Mouse (Mus musculus) midbrain, embryonic 16.5 days (tissue): ENCODE results near the gene Depdc1b. TPM values are rescaled to one million over a fixed set of nuclear protein-coding genes. Genes with fewer than 3 reads are reported as not detected.

Source experiments
- ATAC-seq: fragments of 200-750 bp; cut with Nextera tagmentation; 2 replicates; pipeline ENCODE4 v1.8.0; 2017; ENCODE audit warnings: moderate TSS enrichment
- H3K27ac ChIP-seq: fragments of 300-500 bp; sonication (generic); 2 replicates; pipeline ENCODE4 v1.5.1; 2014; ENCODE audit warnings: mild to moderate bottlenecking, low read length, mixed read lengths
- H3K27me3 ChIP-seq: fragments of 300-500 bp; sonication (generic); 2 replicates; pipeline ENCODE4 v1.6.1; 2014; ENCODE audit warnings: low read depth, low read length, mixed read lengths; ENCODE audit not compliant: control insufficient read depth, insufficient read depth
- H3K36me3 ChIP-seq: fragments of 300-500 bp; sonication (generic); 2 replicates; pipeline ENCODE4 v1.6.1; 2014; ENCODE audit warnings: mild to moderate bottlenecking, low read length, moderate library complexity, mixed read lengths; ENCODE audit not compliant: control insufficient read depth, insufficient read depth
- H3K4me1 ChIP-seq: fragments of 300-500 bp; sonication (generic); 2 replicates; pipeline ENCODE4 v1.6.1; 2014; ENCODE audit warnings: mild to moderate bottlenecking, low read length, mixed read lengths; ENCODE audit not compliant: control insufficient read depth, insufficient read depth
- H3K4me2 ChIP-seq: fragments of 300-500 bp; sonication (generic); 2 replicates; pipeline ENCODE4 v1.6.1; 2014; ENCODE audit warnings: mild to moderate bottlenecking, low read length, mixed read lengths
- H3K4me3 ChIP-seq: fragments of 300-500 bp; sonication (generic); 2 replicates; pipeline ENCODE4 v1.5.1; 2014; ENCODE audit warnings: low read depth, mild to moderate bottlenecking, low read length, moderate library complexity, mixed read lengths
- H3K9ac ChIP-seq: fragments of 300-500 bp; sonication (generic); 2 replicates; pipeline ENCODE4 v1.6.1; 2014; ENCODE audit warnings: low read depth, low read length, mixed read lengths
- H3K9me3 ChIP-seq: fragments of 300-500 bp; sonication (generic); replicated peaks from 2 replicates; pipeline ENCODE4 v1.6.1; 2014; ENCODE audit warnings: mild to moderate bottlenecking, low read length, mixed read lengths; ENCODE audit not compliant: control insufficient read depth, poor library complexity, severe bottlenecking
- WGBS: fragments of 180-500 bp; shearing (Covaris S2); extraction: QIAGEN DNeasy Blood & Tissue Kit; methylation state at CpG from one replicate; pipeline ENCODE4 v1.1.7; 2014; 5-methylcytosine and 5-hydroxymethylcytosine counted together
- polyA plus RNA-seq: library from polyadenylated mRNA; unstranded; fragments of >200 nt; fragmentation: Nextera tagmentation; extraction: Ambion mirVana; gene quantifications from 2 replicates; pipeline ENCODE4 v1.2.1, GENCODE M21; 2015

Gene Depdc1b
- polyA plus RNA-seq, 1 experiment from 2014 or later = 1.8 TPM

GRCm38 (mm10) chr13:108357362-108357761, 41.2 kb downstream of the Depdc1b start:
- no peaks in the 10 kb centered on the region for H3K9me3 ChIP-seq
- no peak overlapping the region for H3K9ac ChIP-seq
- no peaks in the 10 kb centered on the region for H3K4me1 ChIP-seq
- H3K4me2 ChIP-seq = no peak overlapping the region
- H3K27ac ChIP-seq = no peak overlapping the region
- H3K36me3 ChIP-seq = no peaks in the 10 kb centered on the region
- H3K4me3 ChIP-seq = no peak overlapping the region
- no peaks in the 10 kb centered on the region for H3K27me3 ChIP-seq
- WGBS = 18% methylated on average over 10 of the region's 10 CpGs
- no peak for ATAC-seq

- no peak overlapping the region for H3K4me3 ChIP-seq
- H3K4me1 ChIP-seq = no peaks in the 10 kb centered on the region
- no peaks in the 10 kb centered on the region for H3K27me3 ChIP-seq
- H3K9ac ChIP-seq = no peak overlapping the region
- WGBS = 39% methylated on average over 3 of the region's 3 CpGs
- no peak for ATAC-seq
- H3K4me2 ChIP-seq = no peak overlapping the region
- no peaks in the 10 kb centered on the region for H3K9me3 ChIP-seq
- no peaks in the 10 kb centered on the region for H3K36me3 ChIP-seq
- no peak overlapping the region for H3K27ac ChIP-seq
These were observed 42.1 kb downstream of the Depdc1b start for GRCm38 (mm10) chr13:108358228-108358627.

GRCm38 (mm10) chr13:108367496-108367895, 51.4 kb downstream of the Depdc1b start:
- Histone ChIP-seq H3K4me2 (no peak overlapping the region), H3K27me3 (no peaks in the 10 kb centered on the region), H3K4me1 (no peaks in the 10 kb centered on the region), H3K36me3 (no peaks in the 10 kb centered on the region), H3K27ac (no peak overlapping the region), H3K4me3 (no peak overlapping the region), H3K9me3 (no peaks in the 10 kb centered on the region), H3K9ac (no peak overlapping the region)
- no peak for ATAC-seq
- WGBS = 97% methylated on average over 12 of the region's 12 CpGs

- H3K36me3 ChIP-seq = no peaks in the 10 kb centered on the region
- ATAC-seq = no peak
- H3K4me2 ChIP-seq = no peak overlapping the region
- no peak overlapping the region for H3K27ac ChIP-seq
- H3K9me3 ChIP-seq = no peaks in the 10 kb centered on the region
- no peaks in the 10 kb centered on the region for H3K4me1 ChIP-seq
- no peak overlapping the region for H3K9ac ChIP-seq
- 90% methylated on average over 5 of the region's 5 CpGs for WGBS
- H3K4me3 ChIP-seq = no peak overlapping the region
- H3K27me3 ChIP-seq = no peaks in the 10 kb centered on the region
These were observed 54.3 kb downstream of the Depdc1b start for GRCm38 (mm10) chr13:108370241-108370941.

GRCm38 (mm10) chr13:108371352-108371921, 55.3 kb downstream of the Depdc1b start:
- 71% methylated on average over 9 of the region's 9 CpGs for WGBS
- Histone ChIP-seq H3K36me3 (no peaks in the 10 kb centered on the region), H3K4me3 (no peak overlapping the region), H3K9ac (no peak overlapping the region), H3K27me3 (no peaks in the 10 kb centered on the region), H3K4me2 (no peak overlapping the region), H3K4me1 (no peaks in the 10 kb centered on the region), H3K9me3 (no peaks in the 10 kb centered on the region), H3K27ac (no peak overlapping the region)
- ATAC-seq = no peak

- no peaks in the 10 kb centered on the region for H3K4me1 ChIP-seq
- WGBS = 97% methylated on average over 1 of the region's 1 CpGs
- no peak overlapping the region for H3K27ac ChIP-seq
- no peak for ATAC-seq
- H3K9ac ChIP-seq = no peak overlapping the region
- no peak overlapping the region for H3K4me3 ChIP-seq
- no peaks in the 10 kb centered on the region for H3K36me3 ChIP-seq
- no peak overlapping the region for H3K4me2 ChIP-seq
- H3K9me3 ChIP-seq = no peaks in the 10 kb centered on the region
- H3K27me3 ChIP-seq = no peaks in the 10 kb centered on the region
These were observed 57.1 kb downstream of the Depdc1b start for GRCm38 (mm10) chr13:108373231-108373630.

- Histone ChIP-seq H3K36me3 (no peaks in the 10 kb centered on the region), H3K27ac (no peak overlapping the region), H3K9ac (no peak overlapping the region), H3K4me2 (no peak overlapping the region), H3K4me3 (no peak overlapping the region), H3K9me3 (no peaks in the 10 kb centered on the region), H3K4me1 (no peaks in the 10 kb centered on the region), H3K27me3 (no peaks in the 10 kb centered on the region)
- no peak for ATAC-seq
- WGBS = 75% methylated on average over 2 of the region's 2 CpGs
These were observed 60.5 kb downstream of the Depdc1b start for GRCm38 (mm10) chr13:108376637-108377036.

GRCm38 (mm10) chr13:108381161-108381560, 65.0 kb downstream of the Depdc1b start:
- Histone ChIP-seq H3K4me3 (no peak overlapping the region), H3K4me1 (no peaks in the 10 kb centered on the region), H3K27me3 (no peaks in the 10 kb centered on the region), H3K4me2 (no peak overlapping the region), H3K27ac (no peak overlapping the region), H3K9ac (no peak overlapping the region), H3K9me3 (no peaks in the 10 kb centered on the region), H3K36me3 (no peaks in the 10 kb centered on the region)
- WGBS = 92% methylated on average over 3 of the region's 3 CpGs
- ATAC-seq = no peak

GRCm38 (mm10) chr13:108383051-108383450, 66.9 kb downstream of the Depdc1b start:
- Histone ChIP-seq H3K9ac (no peak overlapping the region), H3K4me1 (no peaks in the 10 kb centered on the region), H3K9me3 (no peaks in the 10 kb centered on the region), H3K27ac (no peak overlapping the region), H3K4me3 (no peak overlapping the region), H3K27me3 (no peaks in the 10 kb centered on the region), H3K36me3 (no peaks in the 10 kb centered on the region), H3K4me2 (no peak overlapping the region)
- 82% methylated on average over 6 of the region's 6 CpGs for WGBS
- no peak for ATAC-seq
